Mouse (Mus musculus) kidney, embryonic 14.5 days (tissue): ENCODE results near the gene H13. TPM values are rescaled to one million over a fixed set of nuclear protein-coding genes. Genes with fewer than 3 reads are reported as not detected.

Experiments used
- ATAC-seq: fragments of 200-750 bp; cut with Nextera tagmentation; 2 replicates; pipeline ENCODE4 v1.8.0; 2017; ENCODE audit warnings: moderate number of reproducible peaks, mild to moderate bottlenecking, moderate TSS enrichment, moderate library complexity; ENCODE audit not compliant: low FRiP score, low TSS enrichment
- H3K27ac ChIP-seq: fragments of 300-500 bp; sonication (generic); 2 replicates; pipeline ENCODE4 v1.5.1; 2014; ENCODE audit warnings: low read depth, mild to moderate bottlenecking, low read length, moderate library complexity, mixed read lengths
- H3K27me3 ChIP-seq: fragments of 300-500 bp; sonication (generic); 2 replicates; pipeline ENCODE4 v1.6.1; 2014; ENCODE audit warnings: mild to moderate bottlenecking, low read length; ENCODE audit not compliant: control insufficient read depth, insufficient read depth
- H3K36me3 ChIP-seq: fragments of 300-500 bp; sonication (generic); 2 replicates; pipeline ENCODE4 v1.6.1; 2014; ENCODE audit warnings: low read length, mixed read lengths; ENCODE audit not compliant: control insufficient read depth, insufficient read depth
- H3K4me1 ChIP-seq: fragments of 300-500 bp; sonication (generic); 2 replicates; pipeline ENCODE4 v1.6.1; 2014; ENCODE audit warnings: low read length, mixed read lengths; ENCODE audit not compliant: control insufficient read depth, insufficient read depth
- H3K4me2 ChIP-seq: fragments of 300-500 bp; sonication (generic); replicated peaks from 2 replicates; pipeline ENCODE4 v1.6.1; 2014; ENCODE audit warnings: low read depth, mild to moderate bottlenecking, low read length
- H3K4me3 ChIP-seq: fragments of 300-500 bp; sonication (generic); 2 replicates; pipeline ENCODE4 v1.5.1; 2014; ENCODE audit warnings: mild to moderate bottlenecking, low read length
- H3K9ac ChIP-seq: fragments of 300-500 bp; sonication (generic); 2 replicates; pipeline ENCODE4 v1.6.1; 2014; ENCODE audit warnings: low read depth, mild to moderate bottlenecking, low read length, moderate library complexity
- H3K9me3 ChIP-seq: fragments of 300-500 bp; sonication (generic); 2 replicates; pipeline ENCODE4 v1.6.1; 2016; ENCODE audit warnings: low read length; ENCODE audit not compliant: control insufficient read depth
- WGBS: fragments of 180-500 bp; shearing (Covaris S2); extraction: QIAGEN DNeasy Blood & Tissue Kit; methylation state at CpG from one replicate; pipeline ENCODE4 v1.1.7; 2014; 5-methylcytosine and 5-hydroxymethylcytosine counted together
- polyA plus RNA-seq: library from polyadenylated mRNA; unstranded; fragments of >200 nt; fragmentation: Nextera tagmentation; extraction: Ambion mirVana; gene quantifications from 2 replicates; pipeline ENCODE4 v1.2.1, GENCODE M21; 2014

H13 gene
- polyA plus RNA-seq: 127 and 147 TPM in 2 replicates

DNA sequence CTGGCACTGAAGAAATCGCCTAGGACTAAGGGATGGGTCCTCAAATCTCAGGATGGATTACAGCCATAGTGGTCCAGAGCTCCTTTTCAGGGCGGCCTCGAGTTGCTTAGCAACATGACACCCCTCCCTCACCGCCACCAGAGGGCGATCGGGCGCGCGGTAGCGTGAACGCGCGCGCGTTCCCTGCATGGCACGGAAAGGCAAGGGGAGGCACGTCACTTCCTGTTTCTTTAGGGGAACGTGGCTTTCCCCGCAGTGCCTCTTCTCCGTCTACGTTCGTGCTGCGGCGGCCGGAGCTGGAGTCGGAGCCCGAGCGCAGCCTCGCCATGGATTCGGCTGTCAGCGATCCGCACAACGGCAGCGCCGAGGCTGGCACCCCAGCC, at the start of gene H13:
Gene H13 (plus strand): TSS at position 206 of the 383 bp plus-strand sequence.
- Histone ChIP-seq H3K4me3 (peak within 1 kb of the TSS; percentile 89), H3K27ac (peak within 1 kb of the TSS; percentile 95), H3K4me2 (peak within 1 kb of the TSS; percentile 90), H3K4me1 (peaks cover 35% of the 10 kb centered on the region), H3K9me3 (no peaks in the 10 kb centered on the region), H3K27me3 (no peaks in the 10 kb centered on the region), H3K36me3 (peaks cover 22% of the 10 kb centered on the region), H3K9ac (peak within 1 kb of the TSS; percentile 98)
- WGBS: 0% methylated on average over 35 of the region's 35 CpGs
- ATAC-seq: peak; percentile 80

DNA sequence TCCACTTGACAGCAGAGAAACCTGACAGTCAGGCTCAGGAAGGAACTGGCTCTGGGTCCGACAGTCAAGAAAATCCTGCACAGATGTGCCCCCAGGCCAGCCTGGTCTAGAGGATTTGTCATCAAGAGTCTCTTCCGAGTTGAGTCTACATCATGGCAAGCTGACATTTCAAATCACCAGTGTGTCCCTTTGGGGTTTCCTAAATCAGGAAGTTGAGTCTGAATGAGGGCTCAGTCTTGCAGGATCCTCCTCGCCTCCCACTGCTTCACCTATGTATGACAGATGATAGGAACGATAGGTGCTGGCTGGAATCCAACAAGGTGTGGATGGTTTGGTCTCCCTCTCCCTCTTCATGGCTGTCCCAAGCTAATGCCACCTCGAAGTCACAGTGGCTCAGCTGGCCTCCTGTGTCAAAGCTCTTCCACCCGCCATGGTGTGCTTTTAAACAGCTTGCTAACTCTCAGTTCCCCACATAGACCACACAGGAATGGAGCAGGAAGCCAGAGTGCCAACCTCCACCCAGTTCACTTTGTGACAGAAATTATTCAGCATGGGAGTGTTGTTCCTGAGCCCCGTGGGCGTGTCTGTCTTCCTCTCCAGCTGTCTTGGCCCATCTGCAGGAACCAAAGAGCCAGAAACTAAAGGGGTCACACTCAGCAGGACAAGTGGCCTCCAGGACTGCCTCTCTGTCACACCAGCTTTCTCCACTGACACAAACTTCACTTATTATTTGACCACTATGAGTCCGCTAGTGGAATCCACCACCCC, 48.7 kb upstream of the H13 start:
- Histone ChIP-seq H3K4me3 (no peak overlapping the region), H3K4me2 (no peak overlapping the region; the same call in 1 of the 2 replicates), H3K9me3 (0 out of 2 replicates have a peak, but pooled peaks cover 4% of the 10 kb centered on the region), H3K4me1 (peaks cover 8% of the 10 kb centered on the region; the same call in 1 of the 2 replicates), H3K27ac (peak overlapping the region; percentile 82), H3K9ac (no peak overlapping the region), H3K36me3 (no peaks in the 10 kb centered on the region), H3K27me3 (no peaks in the 10 kb centered on the region)
- 67% methylated on average over 9 of the region's 9 CpGs for WGBS
- no peak for ATAC-seq

DNA sequence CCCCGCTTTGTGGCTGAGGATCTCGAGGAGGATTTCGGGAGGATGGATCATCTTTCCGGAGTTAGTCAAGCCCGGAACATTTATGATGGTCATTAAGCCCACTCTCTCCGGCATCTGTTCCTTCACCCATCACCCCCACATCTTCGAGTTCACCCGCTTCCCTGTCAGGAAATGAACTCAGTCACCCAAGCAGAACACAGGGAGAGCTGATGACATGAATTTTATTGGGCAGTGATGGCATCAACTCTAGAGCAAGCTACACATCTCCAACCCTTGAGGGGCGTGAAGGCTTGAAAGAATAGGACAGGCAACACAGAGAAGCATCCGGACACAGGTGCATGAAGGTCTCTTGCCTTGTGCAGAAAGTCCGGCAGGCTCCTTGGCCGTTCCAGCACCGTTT, 47.1 kb upstream of the H13 start:
- Histone ChIP-seq H3K4me3 (no peak overlapping the region), H3K27ac (peak overlapping the region; percentile 82; the same call in 1 of the 2 replicates), H3K36me3 (no peaks in the 10 kb centered on the region), H3K4me1 (peaks cover 12% of the 10 kb centered on the region; the same call in 1 of the 2 replicates), H3K27me3 (no peaks in the 10 kb centered on the region), H3K9me3 (0 out of 2 replicates have a peak, but pooled peaks cover 4% of the 10 kb centered on the region), H3K4me2 (no peak overlapping the region), H3K9ac (no peak overlapping the region)
- 20% methylated on average over 13 of the region's 13 CpGs for WGBS
- peak; percentile 71 for ATAC-seq

DNA sequence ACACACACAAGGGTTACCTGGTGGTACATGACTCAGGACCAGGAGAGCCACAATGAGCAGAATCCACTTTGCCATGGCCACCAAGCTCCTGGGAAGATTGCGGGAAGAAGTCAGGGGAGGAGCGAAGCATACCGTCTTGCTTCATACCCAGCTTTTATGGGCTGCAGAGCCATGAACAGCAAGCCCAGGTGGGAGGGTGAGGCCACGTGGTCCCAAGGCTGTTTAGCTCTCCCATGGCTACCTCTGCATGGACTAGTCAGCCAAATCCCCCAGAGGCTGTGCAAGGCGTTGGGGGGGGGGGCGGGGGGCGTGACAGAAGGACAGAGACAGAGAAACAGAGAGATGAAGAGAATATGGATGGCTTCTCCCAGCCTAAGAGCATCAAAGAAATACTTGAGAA, 46.3 kb upstream of the H13 start, which contains the start of gene Defb25:
Gene Defb25 (minus strand): TSS at position 101 of the 400 bp plus-strand sequence.
- H3K4me3 ChIP-seq: no peak within 1 kb of the TSS

DNA sequence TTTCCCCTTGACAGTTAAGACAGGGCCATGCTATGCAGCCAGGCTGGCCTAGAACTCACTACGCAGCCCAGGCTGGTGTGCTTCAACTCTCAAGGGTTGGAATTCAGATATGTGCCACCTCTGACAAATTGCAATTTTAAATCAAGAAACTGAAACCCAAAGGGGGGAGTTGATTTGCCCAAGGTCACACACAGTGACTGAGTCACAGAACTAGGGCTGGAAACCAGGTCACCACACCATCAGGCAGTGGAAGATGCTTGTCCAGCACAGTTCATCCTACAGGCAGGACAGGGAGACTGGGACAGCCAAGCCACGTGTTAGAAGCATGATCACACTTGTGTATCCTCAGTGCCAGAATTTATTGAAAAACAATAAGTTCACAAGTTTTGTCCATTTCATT, 44.7 kb upstream of the H13 start:
- Histone ChIP-seq H3K4me1 (peaks cover 31% of the 10 kb centered on the region; the same call in 1 of the 2 replicates), H3K4me3 (no peak overlapping the region), H3K9ac (no peak overlapping the region), H3K4me2 (no peak overlapping the region), H3K27me3 (no peaks in the 10 kb centered on the region), H3K36me3 (peaks cover 4% of the 10 kb centered on the region; the same call in 1 of the 2 replicates), H3K27ac (no peak overlapping the region), H3K9me3 (0 out of 2 replicates have a peak, but pooled peaks cover 4% of the 10 kb centered on the region)
- WGBS: 81% methylated on average over 2 of the region's 2 CpGs
- ATAC-seq: no peak

More for the DNA sequence above, 46.3 kb upstream of the H13 start, which contains the start of gene Defb25:
- Histone ChIP-seq H3K36me3 (no peaks in the 10 kb centered on the region), H3K27me3 (no peaks in the 10 kb centered on the region), H3K9ac (no peak within 1 kb of the TSS; the same call in 1 of the 2 replicates), H3K4me2 (0 out of 2 replicates have a peak within 1 kb of the TSS, but pooled peaks have one; percentile 17), H3K27ac (peak within 1 kb of the TSS; percentile 82), H3K4me1 (peaks cover 15% of the 10 kb centered on the region; the same call in 1 of the 2 replicates), H3K9me3 (0 out of 2 replicates have a peak, but pooled peaks cover 4% of the 10 kb centered on the region)
- 67% methylated on average over 7 of the region's 7 CpGs for WGBS
- ATAC-seq: no peak

DNA sequence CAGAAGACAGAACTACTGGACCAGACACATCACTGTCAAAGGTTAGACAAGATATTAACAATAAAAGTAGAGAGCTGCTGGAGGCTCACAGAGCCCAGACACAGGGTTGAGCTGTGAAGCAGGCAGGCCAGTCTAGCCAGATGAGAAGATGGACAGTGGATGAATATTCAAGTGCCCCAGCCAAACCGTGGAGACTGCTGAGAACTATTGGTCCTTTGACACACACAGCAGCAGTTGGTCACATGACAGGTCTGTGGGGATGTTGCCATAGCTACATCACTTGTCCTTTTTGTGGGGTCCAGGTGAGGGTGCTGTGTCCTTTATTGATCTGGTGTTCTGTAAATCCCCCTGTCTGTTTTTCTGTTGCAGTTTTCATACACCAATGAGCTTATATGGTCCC, 44.0 kb upstream of the H13 start:
- Histone ChIP-seq H3K27me3 (no peaks in the 10 kb centered on the region), H3K4me3 (no peak overlapping the region), H3K4me1 (peaks cover 37% of the 10 kb centered on the region; the same call in 1 of the 2 replicates), H3K9me3 (0 out of 2 replicates have a peak, but pooled peaks cover 4% of the 10 kb centered on the region), H3K36me3 (peaks cover 9% of the 10 kb centered on the region; the same call in 1 of the 2 replicates), H3K4me2 (no peak overlapping the region), H3K9ac (no peak overlapping the region), H3K27ac (no peak overlapping the region)
- 36% methylated on average over 1 of the region's 1 CpGs for WGBS
- no peak for ATAC-seq

DNA sequence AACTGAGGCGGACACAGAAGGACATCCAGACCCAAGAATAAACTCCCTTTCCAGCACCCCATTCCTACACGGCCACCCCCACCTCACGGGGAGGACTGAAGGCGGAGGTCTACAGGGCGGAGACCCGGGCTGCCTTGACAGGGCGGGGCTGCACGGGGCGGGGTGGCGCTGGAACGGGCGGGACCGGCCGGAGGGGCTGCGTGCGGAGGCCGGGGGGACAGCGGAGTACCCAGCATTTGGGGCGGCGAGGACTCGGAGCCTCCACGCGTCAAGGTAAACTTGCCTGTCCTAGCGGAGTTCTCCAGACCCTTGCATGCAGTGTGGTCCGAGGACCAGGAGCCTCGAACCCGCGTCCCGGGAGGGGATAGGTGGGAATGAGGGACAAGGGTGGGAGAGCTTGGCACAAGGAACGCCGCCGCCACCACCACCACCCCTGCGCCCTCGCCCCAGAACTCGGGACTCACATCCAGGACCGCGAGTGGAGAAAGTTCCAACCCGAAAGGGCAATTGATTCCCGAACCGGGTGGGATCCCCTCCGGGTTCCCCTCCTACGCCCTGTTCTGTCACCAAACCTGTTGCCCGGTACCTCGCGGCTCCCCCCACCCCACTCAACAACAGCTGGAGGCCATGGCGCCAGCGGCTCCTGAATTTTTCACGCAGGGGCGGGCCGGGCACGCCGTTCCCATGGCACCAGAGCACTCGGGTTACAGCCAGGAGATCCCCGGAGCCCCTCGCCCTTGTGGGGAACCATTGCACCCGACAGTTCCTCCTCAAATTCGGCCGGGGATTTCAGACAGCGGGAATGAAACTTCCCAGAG, 42.3 kb upstream of the H13 start, which contains the start of gene Rem1:
Gene Rem1 (plus strand): TSS at position 178 of the 818 bp plus-strand sequence.
- ATAC-seq: peak; percentile 74
- Histone ChIP-seq H3K9ac (peak within 1 kb of the TSS; percentile 79), H3K4me1 (peaks cover 43% of the 10 kb centered on the region; the same call in 1 of the 2 replicates), H3K36me3 (peaks cover 16% of the 10 kb centered on the region; the same call in 1 of the 2 replicates), H3K4me2 (peak within 1 kb of the TSS; percentile 91), H3K27ac (peak within 1 kb of the TSS; percentile 85), H3K9me3 (0 out of 2 replicates have a peak, but pooled peaks cover 4% of the 10 kb centered on the region), H3K27me3 (no peaks in the 10 kb centered on the region), H3K4me3 (peak within 1 kb of the TSS; percentile 65)
- WGBS: under 1% methylated on average over 59 of the region's 59 CpGs

DNA sequence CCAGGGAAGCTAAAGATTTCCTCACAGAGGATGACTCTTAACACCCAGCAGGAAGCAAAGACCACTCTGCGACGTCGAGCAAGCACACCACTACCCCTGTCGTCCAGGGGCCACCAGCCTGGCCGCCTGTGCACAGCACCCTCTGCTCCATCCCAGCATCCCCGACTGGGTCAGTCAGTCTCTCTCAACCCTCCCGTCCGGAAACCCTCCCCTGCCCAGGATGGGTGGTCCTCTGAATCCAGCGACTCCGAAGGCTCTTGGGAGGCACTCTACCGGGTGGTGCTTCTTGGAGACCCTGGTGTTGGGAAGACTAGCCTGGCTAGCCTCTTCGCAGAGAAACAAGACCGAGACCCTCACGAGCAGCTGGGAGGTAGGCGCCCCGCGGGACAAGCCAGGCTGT, 41.2 kb upstream of the H13 start:
- Histone ChIP-seq H3K27ac (peak overlapping the region; percentile 85), H3K4me1 (peaks cover 49% of the 10 kb centered on the region), H3K9me3 (0 out of 2 replicates have a peak, but pooled peaks cover 4% of the 10 kb centered on the region), H3K9ac (peak overlapping the region; percentile 79; the same call in 1 of the 2 replicates), H3K36me3 (peaks cover 16% of the 10 kb centered on the region; the same call in 1 of the 2 replicates), H3K4me3 (peak overlapping the region; percentile 65), H3K27me3 (no peaks in the 10 kb centered on the region), H3K4me2 (peak overlapping the region; percentile 91)
- 36% methylated on average over 17 of the region's 17 CpGs for WGBS
- 0 out of 2 replicates have a peak, but pooled peaks have one; percentile 6 for ATAC-seq
